Comparison of ENCODE assay signal across 9 mouse cellular contexts in the genomic region with DNA sequence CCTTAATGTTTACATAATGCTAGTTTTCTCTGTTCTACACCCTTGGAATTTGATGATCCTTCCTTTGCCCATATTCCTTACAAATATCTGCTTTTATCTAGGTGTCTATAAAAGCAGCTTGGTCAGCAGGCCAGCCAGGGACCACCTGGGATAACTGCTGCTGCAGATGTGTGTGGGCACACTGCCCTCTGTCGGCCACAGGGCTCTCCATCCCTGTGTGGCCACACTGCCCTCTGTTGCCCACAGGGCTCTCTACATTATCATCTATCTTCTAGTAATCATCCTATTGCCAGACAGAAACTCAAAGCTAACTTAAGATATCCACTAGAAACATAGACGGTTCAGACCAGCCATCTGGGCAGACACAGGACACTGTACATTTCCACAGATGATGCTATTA. TPM values are rescaled to one million over a fixed set of nuclear protein-coding genes. Genes with fewer than 3 reads are reported as not detected.
DNase-seq lines count a peak whose midpoint lies in the region; ATAC-seq and TF ChIP-seq lines count a peak whose summit lies in the region.
"Had no signal": no experiment of that assay in that cellular context is flagged by ENCODE, and none has a peak within 500 bp of the region (broad histone marks: within the 10 kb centered on the region; RNA-seq: fewer than 3 reads in every experiment).

No protein-coding gene starts in this region.

- ATAC-seq in hindbrain, embryonic 11.5 days (ENCODE audit: low FRiP score), result no peak
- ATAC-seq in hindbrain, embryonic 12.5 days (ENCODE audit: low FRiP score), result no peak
- ATAC-seq in embryonic facial prominence, embryonic 11.5 days (replicated peaks; ENCODE audit: insufficient number of reproducible peaks, low FRiP score, low TSS enrichment, low read depth), result peak; percentile 69; the same call in 1 of the 2 replicates
- ATAC-seq in liver, postnatal 0 days, result no peak

- 13% methylated on average over 2 of the region's 2 CpGs for WGBS in hindbrain, embryonic 11.5 days
- WGBS in hindbrain, embryonic 12.5 days, result 19% methylated on average over 2 of the region's 2 CpGs
- 13% methylated on average over 2 of the region's 2 CpGs for WGBS in embryonic facial prominence, embryonic 11.5 days
- 5% methylated on average over 2 of the region's 2 CpGs for WGBS in liver, postnatal 0 days (ENCODE audit: insufficient replicate concordance)

- DNase-seq in hindbrain, embryonic 11.5 days (ENCODE audit: low spot score), result peak; percentile 56
- peak; percentile 36 to 44 for DNase-seq in B cell, adult 2 months
- DNase-seq in adipocyte (ENCODE audit: low spot score), result peak; percentile 65
- DNase-seq in embryonic facial prominence, embryonic 11.5 days (ENCODE audit: low spot score), result peak; percentile 63
- peak; percentile 46 for DNase-seq in liver, postnatal 0 days
- peak; percentile 55 for DNase-seq in thymus, postnatal 4 days
- DNase-seq in urinary bladder, postnatal 4 days (ENCODE audit: low spot score in 2 of 2), result no peak

- TF ChIP-seq EP300 in liver, postnatal 0 days (IDR thresholded peaks at IDR 0.05; ENCODE audit: low read depth), result no peak

- H3K9me3 ChIP-seq in hindbrain, embryonic 11.5 days (ENCODE audit: control insufficient read depth, low read length), result no peaks in the 10 kb centered on the region
- H3K9me3 ChIP-seq in hindbrain, embryonic 12.5 days (replicated peaks), result no peaks in the 10 kb centered on the region
- H3K9me3 ChIP-seq in embryonic facial prominence, embryonic 11.5 days (replicated peaks; ENCODE audit: control insufficient read depth, low read length), result no peaks in the 10 kb centered on the region
- H3K9me3 ChIP-seq in liver, postnatal 0 days (ENCODE audit: low read length), result no peaks in the 10 kb centered on the region
- H3K9me3 ChIP-seq: limb, embryonic 12.5 days had no signal

- H3K27ac ChIP-seq in hindbrain, embryonic 11.5 days (ENCODE audit: low read depth, low read length), result no peak overlapping the region
- no peak overlapping the region for H3K27ac ChIP-seq in hindbrain, embryonic 12.5 days
- no peak overlapping the region for H3K27ac ChIP-seq in embryonic facial prominence, embryonic 11.5 days (replicated peaks; ENCODE audit: low read depth, low read length)
- H3K27ac ChIP-seq in liver, postnatal 0 days (ENCODE audit: low read depth), result no peak overlapping the region
- H3K27ac ChIP-seq: limb, embryonic 12.5 days had no signal

- no peak overlapping the region for H3K4me2 ChIP-seq in hindbrain, embryonic 11.5 days (replicated peaks; ENCODE audit: low read depth, low read length)
- no peak overlapping the region for H3K4me2 ChIP-seq in hindbrain, embryonic 12.5 days (replicated peaks)
- no peak overlapping the region for H3K4me2 ChIP-seq in embryonic facial prominence, embryonic 11.5 days (ENCODE audit: low read depth, low read length)
- no peak overlapping the region for H3K4me2 ChIP-seq in liver, postnatal 0 days (ENCODE audit: low read depth, low read length)
- H3K4me2 ChIP-seq: limb, embryonic 12.5 days had no signal

- TF ChIP-seq CTCF in liver, postnatal 0 days (IDR thresholded peaks at IDR 0.05; ENCODE audit: low read depth), result peak; percentile 83

- no peak overlapping the region for H3K4me3 ChIP-seq in hindbrain, embryonic 11.5 days (ENCODE audit: low read depth, low read length)
- H3K4me3 ChIP-seq in hindbrain, embryonic 12.5 days, result no peak overlapping the region
- H3K4me3 ChIP-seq in embryonic facial prominence, embryonic 11.5 days (ENCODE audit: low read depth, low read length), result no peak overlapping the region
- H3K4me3 ChIP-seq in liver, postnatal 0 days (ENCODE audit: low read depth, low read length), result no peak overlapping the region
- H3K4me3 ChIP-seq: limb, embryonic 12.5 days had no signal

- H3K4me1 ChIP-seq in hindbrain, embryonic 11.5 days (replicated peaks; ENCODE audit: control insufficient read depth, insufficient read depth, low read length), result no peaks in the 10 kb centered on the region
- H3K4me1 ChIP-seq in hindbrain, embryonic 12.5 days, result no peaks in the 10 kb centered on the region
- H3K4me1 ChIP-seq in embryonic facial prominence, embryonic 11.5 days (ENCODE audit: control insufficient read depth, insufficient read depth, low read length), result no peaks in the 10 kb centered on the region
- H3K4me1 ChIP-seq in liver, postnatal 0 days (ENCODE audit: insufficient read depth), result no peaks in the 10 kb centered on the region
- H3K4me1 ChIP-seq: limb, embryonic 12.5 days had no signal

- H3K36me3 ChIP-seq in hindbrain, embryonic 11.5 days (ENCODE audit: control insufficient read depth, insufficient read depth, low read length), result no peaks in the 10 kb centered on the region; the same call in 1 of the 2 replicates
- peaks cover 65% of the 10 kb centered on the region for H3K36me3 ChIP-seq in hindbrain, embryonic 12.5 days
- peaks cover 3% of the 10 kb centered on the region; the same call in 1 of the 2 replicates for H3K36me3 ChIP-seq in embryonic facial prominence, embryonic 11.5 days (replicated peaks; ENCODE audit: control insufficient read depth, insufficient read depth, low read depth, low read length)
- H3K36me3 ChIP-seq in liver, postnatal 0 days (replicated peaks; ENCODE audit: insufficient read depth, low read length), result peaks cover 9% of the 10 kb centered on the region; the same call in 1 of the 2 replicates

- no peaks in the 10 kb centered on the region for H3K27me3 ChIP-seq in hindbrain, embryonic 11.5 days (ENCODE audit: control insufficient read depth, insufficient read depth, low read length)
- H3K27me3 ChIP-seq in hindbrain, embryonic 12.5 days, result no peaks in the 10 kb centered on the region
- H3K27me3 ChIP-seq in embryonic facial prominence, embryonic 11.5 days (ENCODE audit: control insufficient read depth, insufficient read depth, low read length), result no peaks in the 10 kb centered on the region
- H3K27me3 ChIP-seq in liver, postnatal 0 days (ENCODE audit: insufficient read depth, low read length), result no peaks in the 10 kb centered on the region
- H3K27me3 ChIP-seq: limb, embryonic 12.5 days had no signal

- H3K9ac ChIP-seq in hindbrain, embryonic 11.5 days (ENCODE audit: low read depth, low read length), result no peak overlapping the region
- H3K9ac ChIP-seq in hindbrain, embryonic 12.5 days, result no peak overlapping the region
- H3K9ac ChIP-seq in embryonic facial prominence, embryonic 11.5 days (replicated peaks; ENCODE audit: low read length), result no peak overlapping the region
- H3K9ac ChIP-seq in liver, postnatal 0 days (replicated peaks), result no peak overlapping the region
- H3K9ac ChIP-seq: limb, embryonic 12.5 days had no signal

RNA-seq across cellular contexts. Expression of gene Ext2, which starts 12.4 kb away (rescaled TPM):
- 54.4 and 68.6 TPM in 2 replicates for polyA plus RNA-seq in hindbrain, embryonic 11.5 days (2014; fragmentation: Nextera tagmentation; extraction: Ambion mirVana)
- polyA plus RNA-seq in hindbrain, embryonic 12.5 days (2016; fragmentation: Nextera tagmentation; extraction: Ambion mirVana), result 84.7 and 86.7 TPM in 2 replicates
- 70.1 and 79.0 TPM in 2 replicates for polyA plus RNA-seq in embryonic facial prominence, embryonic 11.5 days (2014; fragmentation: Nextera tagmentation; extraction: Ambion mirVana)
- polyA plus RNA-seq in liver, postnatal 0 days (2015; fragmentation: Nextera tagmentation; extraction: Ambion mirVana), result 22.6 TPM in 2 replicates

RNA-seq across cellular contexts. Expression of gene Accs, which starts 39.8 kb away (rescaled TPM):
- polyA plus RNA-seq in hindbrain, embryonic 11.5 days (2014; fragmentation: Nextera tagmentation; extraction: Ambion mirVana), result 7.4 and 7.5 TPM in 2 replicates
- 7.4 and 8.1 TPM in 2 replicates for polyA plus RNA-seq in hindbrain, embryonic 12.5 days (2016; fragmentation: Nextera tagmentation; extraction: Ambion mirVana)
- polyA plus RNA-seq in embryonic facial prominence, embryonic 11.5 days (2014; fragmentation: Nextera tagmentation; extraction: Ambion mirVana), result 6.7 and 8.5 TPM in 2 replicates
- 1.3 and 1.6 TPM in 2 replicates for polyA plus RNA-seq in liver, postnatal 0 days (2015; fragmentation: Nextera tagmentation; extraction: Ambion mirVana)

RNA-seq across cellular contexts. Expression of gene Accsl, which starts 59.0 kb away (rescaled TPM):
- polyA plus RNA-seq in hindbrain, embryonic 11.5 days (2014; fragmentation: Nextera tagmentation; extraction: Ambion mirVana), result 0.69 TPM in 1 of 2 replicates, not detected in the other
- 0.09 and 0.51 TPM in 2 replicates for polyA plus RNA-seq in hindbrain, embryonic 12.5 days (2016; fragmentation: Nextera tagmentation; extraction: Ambion mirVana)
- polyA plus RNA-seq in embryonic facial prominence, embryonic 11.5 days (2014; fragmentation: Nextera tagmentation; extraction: Ambion mirVana), result not detected in 2 replicates
- polyA plus RNA-seq in liver, postnatal 0 days (2015; fragmentation: Nextera tagmentation; extraction: Ambion mirVana), result 0.13 TPM in 1 of 2 replicates, not detected in the other
- polyA plus RNA-seq: limb, embryonic 12.5 days had no signal

Comparison
In these comparisons a context has a peak if more than half of its experiments do, and no peak if none do; other contexts are left out.
1. DNase-seq: peak in hindbrain, embryonic 11.5 days (single experiment), B cell, adult 2 months (2 of 2), adipocyte (single experiment), embryonic facial prominence, embryonic 11.5 days (single experiment), liver, postnatal 0 days (single experiment) and thymus, postnatal 4 days (single experiment); none in urinary bladder, postnatal 4 days (0 of 2).